Mouse (Mus musculus): ENCODE measurements around the gene Lnpep. TPM values are rescaled to one million over a fixed set of nuclear protein-coding genes. Genes with fewer than 3 reads are reported as not detected.

Gene Lnpep
- polyA plus RNA-seq, 1 experiment from 2014 or later, result 8.7 TPM

Other genes starting within 250 kb of the Lnpep start
- gene Lix1, start 222.4 kb downstream of the Lnpep start, polyA plus RNA-seq (2015; fragmentation: Nextera tagmentation; extraction: Ambion mirVana), result 26.0 and 32.7 TPM in 2 replicates
- gene Vmn2r90, start 78.7 kb upstream of the Lnpep start, polyA plus RNA-seq (2015; fragmentation: Nextera tagmentation; extraction: Ambion mirVana), result not detected in 2 replicates
- gene Spaca6, start 202.1 kb upstream of the Lnpep start, polyA plus RNA-seq (2015; fragmentation: Nextera tagmentation; extraction: Ambion mirVana), result 31.4 and 36.0 TPM in 2 replicates
- 0.63 and 0.70 TPM in 2 replicates for gene Has1, start 230.2 kb upstream of the Lnpep start, polyA plus RNA-seq (2015; fragmentation: Nextera tagmentation; extraction: Ambion mirVana)

Measured in neural tube, embryonic 13.5 days (tissue).